Mouse (Mus musculus) right cerebral cortex, adult 2 months (tissue): ENCODE results near the gene Cdc25a.

ENCODE experiments used
- DNase-seq, 2 experiments: peaks; one replicate each; pipeline ENCODE4 v3.0.0; 2021 to 2022; ENCODE audit warnings: low spot score in 2 of 2

Cdc25a gene

DNA sequence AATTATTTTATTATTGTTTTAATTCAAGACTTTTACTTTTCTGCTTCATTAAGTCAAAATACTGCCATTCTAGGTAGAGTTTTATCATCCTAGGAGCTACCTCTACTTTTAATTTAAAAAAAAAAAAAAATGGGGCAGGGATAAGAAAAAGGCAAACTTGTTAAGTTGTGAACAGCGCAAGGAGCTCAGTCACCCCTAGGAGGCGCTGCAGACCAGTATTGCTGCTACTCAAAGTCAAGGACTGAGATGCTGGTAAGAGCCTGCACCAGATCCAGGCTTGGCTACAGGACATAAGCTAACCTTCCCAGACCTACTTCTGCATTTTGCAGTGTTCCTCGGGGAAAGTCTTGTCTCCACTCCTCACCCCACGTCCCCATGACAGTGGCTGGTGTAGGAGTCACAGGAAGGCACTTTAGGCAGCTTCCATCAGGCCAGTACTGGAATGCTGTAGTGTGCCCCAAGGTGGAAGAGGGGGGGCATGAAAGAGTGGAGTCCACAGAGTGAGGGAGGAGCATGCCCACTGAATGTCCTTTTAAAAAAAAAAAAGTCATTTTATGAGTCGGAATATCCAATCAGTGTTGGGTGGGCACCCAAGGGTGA, 17.4 kb downstream of the Cdc25a start:
- DNase-seq, result peak; percentile 81 to 83

DNA sequence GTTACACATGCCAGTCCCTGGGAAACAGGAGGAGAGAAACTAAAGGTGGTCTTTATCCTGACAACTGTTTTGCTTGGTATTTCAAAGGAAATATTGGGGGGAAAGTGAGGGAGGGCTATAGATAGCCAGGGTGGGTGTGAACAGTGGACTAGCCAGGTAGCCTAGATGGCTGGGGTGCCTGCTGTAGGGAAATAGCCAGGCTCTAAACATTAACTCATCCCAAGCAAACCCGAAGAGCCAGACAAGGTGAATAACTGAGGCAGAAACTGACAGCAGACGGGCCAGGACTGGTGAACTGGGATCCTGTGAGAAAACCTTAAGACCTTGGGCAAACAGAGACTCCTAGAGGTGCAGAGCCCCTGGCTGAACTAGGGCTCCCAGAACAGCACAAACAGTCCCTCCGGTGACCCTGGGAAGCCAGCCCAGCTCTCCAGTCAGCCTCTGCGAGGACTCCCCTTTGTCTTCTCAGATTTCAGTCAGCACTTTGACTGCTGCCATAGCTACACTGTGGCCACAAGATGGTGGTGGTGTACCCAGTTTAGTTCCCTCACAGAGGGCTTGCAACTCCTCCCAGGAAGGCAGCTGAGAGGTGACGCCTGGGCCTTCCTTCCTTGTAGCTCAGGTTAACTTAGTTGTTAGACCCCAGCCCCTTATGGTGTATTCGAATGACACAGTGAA, 19.2 kb downstream of the Cdc25a start:
- peak; percentile 63 to 79 for DNase-seq

- no peak for DNase-seq
Measured at GRCm38 (mm10) chr9:109895593-109895992, 20.2 kb downstream of the Cdc25a start.

DNA sequence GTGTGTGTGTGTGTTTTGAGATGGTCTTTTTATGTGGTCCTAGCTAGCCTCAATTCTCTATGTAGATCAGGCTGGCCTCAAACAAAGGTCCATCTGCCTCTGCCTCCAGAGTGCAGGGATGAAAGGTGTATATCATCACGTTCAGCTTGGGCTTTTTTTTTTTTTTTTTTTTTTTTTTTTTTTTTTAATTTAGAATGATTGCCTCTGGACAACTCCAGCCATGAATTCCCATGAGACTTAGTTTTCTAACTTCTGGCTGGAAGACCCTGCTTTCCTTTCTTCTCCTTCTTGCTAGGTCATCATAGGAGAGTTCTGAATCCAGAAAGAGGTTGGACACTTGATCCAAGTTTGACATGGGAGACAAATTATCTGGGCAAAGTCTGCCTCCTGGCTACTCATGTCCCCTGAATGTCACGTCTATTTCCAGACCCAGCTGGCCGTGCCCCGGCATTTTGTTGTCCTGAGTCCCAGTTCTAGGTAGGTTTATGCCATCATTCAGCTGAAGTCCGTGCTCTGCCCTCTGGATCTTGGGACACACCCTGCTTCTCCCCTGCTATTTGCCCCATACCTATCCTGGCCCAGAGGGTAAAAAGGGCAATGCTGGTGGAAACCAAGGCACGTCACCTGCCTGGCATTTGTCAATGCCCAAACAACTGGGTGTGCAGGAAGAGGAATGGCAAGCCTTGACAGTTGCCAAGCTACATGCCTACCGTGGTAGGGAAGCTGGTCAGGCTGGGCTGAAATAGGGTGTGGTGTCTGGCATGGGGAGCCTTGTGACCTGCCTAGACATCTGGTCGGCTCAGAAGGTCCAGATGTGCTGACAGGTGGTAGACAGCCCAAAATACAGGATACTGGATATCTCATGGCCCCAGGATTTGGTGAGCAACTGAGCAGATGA, 21.1 kb downstream of the Cdc25a start:
- no peak for DNase-seq

GRCm38 (mm10) chr9:109898027-109898426, 22.6 kb downstream of the Cdc25a start:
- no peak for DNase-seq

- DNase-seq, result no peak
Measured at GRCm38 (mm10) chr9:109899361-109899760, 24.0 kb downstream of the Cdc25a start.

DNA sequence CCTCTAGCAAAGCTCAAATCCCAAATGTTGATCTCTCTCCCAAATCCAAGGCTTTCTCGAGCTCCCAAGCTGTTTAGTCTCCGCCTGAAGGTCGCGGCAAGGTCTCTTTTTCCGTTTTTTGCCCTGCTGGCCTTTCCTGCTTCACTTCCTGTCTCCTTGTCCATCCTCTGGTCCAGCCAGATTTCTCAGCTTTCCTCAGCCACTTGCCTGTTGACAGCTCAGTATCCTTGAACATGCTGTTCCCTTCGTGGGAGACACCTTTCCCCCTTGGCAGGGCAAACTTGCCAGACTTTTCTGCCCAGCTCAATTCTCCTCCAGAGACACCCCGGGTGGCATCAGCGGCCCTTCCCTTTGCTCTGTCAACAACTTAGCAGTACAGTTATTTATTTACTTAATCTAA, 24.4 kb downstream of the Cdc25a start:
- DNase-seq, result no peak

GRCm38 (mm10) chr9:109900604-109901003, 25.2 kb downstream of the Cdc25a start:
- DNase-seq, result no peak

- no peak for DNase-seq
Measured at GRCm38 (mm10) chr9:109902246-109902645, 26.9 kb downstream of the Cdc25a start.

- DNase-seq, result no peak
Measured at GRCm38 (mm10) chr9:109902740-109903139, 27.4 kb downstream of the Cdc25a start.

DNA sequence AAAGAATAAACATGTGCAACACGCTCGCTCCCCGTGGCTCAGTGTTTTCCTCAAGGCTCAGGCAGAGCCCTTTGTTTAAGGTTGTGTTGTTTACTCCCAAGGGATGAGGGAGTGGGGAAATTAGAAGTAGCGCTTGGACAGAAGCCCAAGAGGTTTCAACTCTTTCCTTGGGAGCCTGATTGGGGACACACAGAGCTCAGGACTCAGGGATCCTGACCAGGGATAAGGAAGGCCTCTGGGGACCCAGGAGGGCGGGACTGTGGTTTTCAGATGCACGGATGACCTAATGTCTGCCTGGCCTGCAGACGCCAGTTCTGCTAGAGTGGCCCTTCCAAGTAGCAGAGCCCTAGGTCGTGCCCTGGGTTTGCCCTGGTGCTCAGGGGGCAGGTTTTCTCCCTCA, 31.9 kb downstream of the Cdc25a start:
- no peak for DNase-seq

GRCm38 (mm10) chr9:109907774-109908465, 32.5 kb downstream of the Cdc25a start:
- no peak for DNase-seq

- DNase-seq, result no peak
Measured at GRCm38 (mm10) chr9:109909102-109909501, 33.7 kb downstream of the Cdc25a start.

GRCm38 (mm10) chr9:109909926-109910325, 34.5 kb downstream of the Cdc25a start:
- no peak for DNase-seq

DNA sequence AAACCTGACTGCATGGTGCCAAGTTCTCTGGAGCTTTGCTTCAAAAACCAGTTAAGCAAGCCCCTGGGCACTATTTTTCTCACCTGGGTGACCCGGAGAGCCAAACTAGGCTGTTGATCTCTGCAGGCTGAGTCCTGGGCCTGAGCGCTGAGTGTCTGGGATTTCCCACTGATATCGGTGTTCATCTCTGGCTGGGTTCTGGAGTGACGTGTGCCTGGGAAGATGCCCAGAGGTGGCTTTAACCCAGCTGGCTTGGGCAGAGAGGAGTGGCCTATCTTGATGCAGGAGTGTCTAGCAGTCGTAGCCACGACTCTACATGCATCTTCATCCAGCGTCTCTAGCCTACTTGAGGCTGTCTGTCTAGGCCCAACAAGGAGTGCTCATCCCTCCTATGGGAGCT, 36.4 kb downstream of the Cdc25a start:
- no peak for DNase-seq

GRCm38 (mm10) chr9:109914269-109914926, 39.0 kb downstream of the Cdc25a start:
- no peak for DNase-seq

DNA sequence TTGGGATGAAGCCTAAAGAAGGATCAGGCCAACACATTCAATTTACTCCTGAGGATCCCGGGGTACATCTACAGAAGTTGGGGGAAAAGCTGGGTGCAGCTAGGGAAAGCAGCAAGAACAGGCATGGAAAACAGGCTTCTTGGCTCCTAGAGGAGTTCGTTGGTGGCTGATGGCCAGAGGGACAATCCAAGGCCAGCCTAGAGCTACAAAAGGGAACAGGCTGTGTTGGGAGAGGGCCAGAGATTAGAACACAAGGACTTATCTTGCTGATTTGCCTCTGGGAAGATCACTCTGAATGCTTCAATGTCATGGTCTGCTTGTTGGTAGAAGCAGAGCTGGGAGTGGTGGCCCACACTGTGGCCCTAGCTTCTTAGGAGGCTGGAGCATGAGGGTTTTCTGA, 42.6 kb downstream of the Cdc25a start:
- DNase-seq, result no peak

- no peak for DNase-seq
Measured at GRCm38 (mm10) chr9:109929131-109929530, 53.8 kb downstream of the Cdc25a start.

DNA sequence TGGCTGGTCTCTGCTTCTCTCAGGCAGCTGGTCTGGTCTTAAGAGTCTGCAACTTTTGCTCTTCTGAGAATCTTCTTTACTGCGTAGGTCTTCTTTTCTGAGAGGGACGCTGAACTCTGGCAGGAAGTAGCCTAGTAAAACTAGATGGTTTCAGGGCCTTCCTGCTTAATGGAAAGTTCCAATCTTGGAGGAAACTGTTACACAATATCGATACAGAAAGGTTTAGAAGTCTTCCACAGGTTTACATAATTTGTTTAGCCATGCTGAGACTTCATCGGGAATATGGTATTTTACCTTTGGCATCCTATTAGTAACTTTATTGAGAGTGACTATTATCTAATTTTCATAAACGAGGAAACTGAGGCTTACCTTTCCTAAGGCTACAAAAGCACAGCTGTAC, 54.7 kb downstream of the Cdc25a start:
- no peak for DNase-seq

GRCm38 (mm10) chr9:109930752-109931151, 55.4 kb downstream of the Cdc25a start:
- no peak for DNase-seq
